Mouse (Mus musculus) CD4-positive, CD25-positive, alpha-beta regulatory T cell, adult 2 months (primary cell): ENCODE data around the gene Fitm2.

Source experiments
- DNase-seq: peaks from one replicate; pipeline ENCODE4 v3.0.0-alpha.2; 2012; ENCODE audit warnings: low read depth, low spot score

Gene Fitm2

DNA sequence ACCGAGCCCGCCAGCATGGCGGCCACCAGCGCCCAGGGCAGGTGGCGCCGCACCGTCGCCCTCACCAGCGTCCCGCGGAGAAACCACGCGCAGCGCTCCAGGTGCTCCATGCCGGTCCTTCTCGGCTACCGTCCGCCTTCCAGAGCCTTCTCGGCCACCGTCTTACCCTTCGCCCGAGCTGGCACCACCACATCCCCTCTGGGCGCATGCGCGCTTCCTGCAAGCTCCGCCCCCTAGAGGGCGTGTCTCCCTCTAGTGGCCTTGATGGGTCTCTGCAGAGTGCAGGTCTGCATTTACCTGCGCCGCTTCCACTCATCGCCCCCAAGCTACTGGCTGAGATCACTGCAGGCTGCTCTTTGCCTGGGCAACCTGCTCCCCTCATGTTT is at the start of gene Fitm2:
Gene Fitm2, minus strand, starts transcription at position 164 of the 386 bp plus-strand sequence.
- peak; percentile 99 for DNase-seq

DNA sequence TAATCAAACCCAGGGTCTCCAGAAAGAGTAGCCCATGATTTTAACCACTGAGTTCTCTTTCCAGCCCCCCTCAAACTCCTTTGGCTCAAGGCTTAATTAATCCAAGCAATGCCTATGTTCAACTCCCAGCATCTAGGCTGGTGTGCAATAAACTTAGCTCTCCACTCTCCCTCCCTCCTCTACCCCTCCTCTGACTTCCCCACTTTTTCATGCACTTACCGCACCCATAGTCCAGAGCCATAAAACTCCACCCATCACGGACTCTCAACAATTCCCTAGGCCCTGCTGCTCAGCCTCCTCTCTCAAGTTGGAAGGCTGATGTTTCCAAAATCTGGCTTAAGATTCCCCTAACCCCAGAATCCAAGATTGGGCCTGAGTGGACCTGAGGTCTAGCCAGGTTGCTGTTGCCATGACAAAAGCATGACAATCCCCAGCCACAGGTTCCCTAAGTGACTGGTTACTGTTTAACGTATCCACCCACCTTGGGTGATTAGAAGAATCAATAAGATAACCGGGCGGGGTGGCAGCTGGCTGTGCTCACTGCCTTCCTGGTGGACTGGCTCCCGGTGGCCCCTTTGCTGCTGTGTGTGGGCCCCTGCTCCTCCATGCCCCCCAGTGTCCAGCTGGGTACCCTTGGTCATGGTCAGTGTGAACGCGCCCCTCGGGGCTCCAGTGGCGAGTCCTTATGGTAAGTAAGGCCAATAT is 34.0 kb upstream of the Fitm2 start, which contains the start of gene Hnf4a:
Gene Hnf4a, plus strand, starts transcription at position 509 of the 705 bp plus-strand sequence.
- DNase-seq, result no peak

GRCm38 (mm10) chr2:163503191-163503590 is 30.8 kb upstream of the Fitm2 start:
- DNase-seq, result no peak

DNA sequence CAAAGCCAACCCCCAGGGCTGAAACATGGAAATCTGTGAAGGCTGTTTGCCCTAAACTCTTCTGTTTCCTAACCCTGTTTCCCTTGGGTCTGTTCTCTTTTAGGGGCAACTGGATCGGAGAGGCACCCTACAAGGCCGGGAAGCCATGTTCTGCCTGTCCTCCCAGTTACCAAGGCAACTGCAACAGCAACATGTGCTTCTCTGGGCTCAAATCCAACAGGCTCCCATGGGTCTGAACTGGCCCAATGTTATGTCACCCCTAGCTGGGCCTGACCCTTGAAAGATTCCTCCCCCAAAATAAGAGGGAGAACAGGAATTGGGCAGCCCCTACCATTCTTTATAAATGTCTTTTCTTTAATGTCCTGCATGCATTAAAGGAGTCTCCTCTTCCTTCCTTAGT is 29.8 kb upstream of the Fitm2 start:
- DNase-seq, result no peak

- DNase-seq, result no peak
Measured at GRCm38 (mm10) chr2:163494456-163494855, 22.0 kb upstream of the Fitm2 start.

GRCm38 (mm10) chr2:163493976-163494375 is 21.5 kb upstream of the Fitm2 start:
- no peak for DNase-seq

GRCm38 (mm10) chr2:163493031-163493430 is 20.6 kb upstream of the Fitm2 start:
- DNase-seq, result no peak

- no peak for DNase-seq
Measured at GRCm38 (mm10) chr2:163492018-163492417, 19.6 kb upstream of the Fitm2 start, which contains the start of gene R3hdml. Gene R3hdml (plus strand): TSS chr2:163492318.

- DNase-seq, result no peak
Measured at GRCm38 (mm10) chr2:163491351-163491750, 18.9 kb upstream of the Fitm2 start.

DNA sequence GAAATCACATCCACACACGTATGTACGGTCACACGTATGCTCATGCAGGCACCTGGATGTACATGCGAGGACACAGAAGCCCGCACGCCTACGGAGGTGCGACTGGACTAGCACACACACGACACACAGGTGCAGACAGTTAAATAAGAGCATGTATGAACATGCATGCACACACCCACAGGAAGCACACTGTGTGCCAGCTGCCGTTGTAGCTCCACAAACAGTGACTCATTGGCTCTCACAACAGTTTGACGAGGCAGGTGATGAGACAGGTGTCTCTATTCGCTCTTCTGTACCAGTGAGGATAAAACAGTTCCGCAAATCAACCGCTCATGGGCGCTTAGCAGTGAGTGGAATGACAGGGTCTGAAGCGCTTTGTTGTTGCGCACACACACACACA is 18.2 kb upstream of the Fitm2 start:
- DNase-seq, result no peak

DNA sequence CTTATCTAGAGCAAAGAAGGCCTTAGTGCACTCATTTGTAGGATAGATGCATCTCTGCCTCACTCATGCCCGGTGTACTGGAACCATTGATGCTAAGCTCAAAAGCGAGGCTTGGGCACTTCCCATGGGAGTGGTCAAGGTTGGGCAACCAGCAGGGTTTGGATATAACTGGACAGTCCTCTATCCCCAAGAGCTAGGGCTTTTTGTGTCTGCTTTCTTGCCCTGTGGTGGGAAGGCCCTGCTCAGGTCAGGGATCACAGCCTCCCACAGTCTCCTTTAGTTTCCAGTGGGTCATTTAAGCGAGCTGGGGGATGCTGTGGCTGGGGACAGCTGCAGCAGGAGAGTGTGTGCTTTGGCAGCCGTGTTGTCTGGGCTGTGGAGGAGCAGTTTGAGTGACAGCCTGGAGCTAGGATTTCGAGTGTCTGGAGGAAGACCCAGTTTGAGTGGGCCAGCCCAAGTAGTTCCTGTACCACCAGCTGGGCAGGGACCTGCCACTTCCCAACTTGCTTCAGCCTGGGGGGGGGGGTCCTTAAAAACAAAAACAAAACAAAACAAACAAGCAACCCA is 17.4 kb upstream of the Fitm2 start:
- DNase-seq, result no peak

- DNase-seq, result no peak
Measured at GRCm38 (mm10) chr2:163487360-163487759, 14.9 kb upstream of the Fitm2 start.

DNA sequence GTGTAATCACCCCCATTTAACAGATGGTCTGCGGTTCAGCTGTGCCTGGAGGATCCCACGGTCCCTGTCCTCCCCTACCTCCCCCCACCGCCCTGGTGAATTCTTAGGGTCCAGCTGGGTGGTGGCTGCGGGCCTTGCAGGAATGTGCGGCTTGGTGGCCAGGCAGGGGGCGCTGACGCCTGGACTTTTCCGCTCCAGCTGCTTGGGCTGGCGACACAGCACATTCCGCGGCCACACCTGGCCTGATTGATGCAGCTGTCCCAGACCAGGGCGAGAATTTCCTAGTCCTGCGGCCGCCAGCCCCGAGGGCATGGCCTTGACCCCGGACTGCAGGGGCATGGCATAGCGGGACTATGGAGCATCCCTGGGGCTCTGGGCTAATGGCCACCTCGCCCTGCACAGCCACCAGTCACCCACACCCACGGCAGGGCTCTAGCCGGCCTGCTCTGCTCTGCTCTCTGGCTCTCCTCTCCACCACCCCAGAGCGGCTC is 9.2 kb upstream of the Fitm2 start:
- DNase-seq, result no peak

- no peak for DNase-seq
Measured at GRCm38 (mm10) chr2:163480191-163480825, 7.9 kb upstream of the Fitm2 start.

- DNase-seq, result no peak
Measured at GRCm38 (mm10) chr2:163471710-163472465, 541 bp downstream of the Fitm2 start.

DNA sequence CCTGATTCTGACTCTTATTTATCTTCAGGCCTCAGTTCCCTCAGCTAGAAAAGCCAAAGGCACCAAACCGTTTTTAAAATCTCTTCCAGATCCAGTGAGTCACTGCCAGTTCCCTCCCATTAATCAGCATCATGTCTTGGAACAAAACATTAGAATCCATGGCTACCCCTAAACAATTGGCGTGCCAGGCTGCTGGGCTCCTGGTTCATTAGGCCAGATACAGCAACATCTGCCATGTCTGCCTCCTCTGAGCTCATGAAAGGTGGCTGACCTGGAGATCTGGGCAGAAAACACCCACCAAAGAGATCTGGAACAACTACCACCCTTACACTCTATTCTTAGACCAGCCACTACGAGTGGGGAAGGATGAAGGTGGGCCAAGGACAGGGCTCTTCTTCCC is 1.3 kb downstream of the Fitm2 start:
- no peak for DNase-seq

DNA sequence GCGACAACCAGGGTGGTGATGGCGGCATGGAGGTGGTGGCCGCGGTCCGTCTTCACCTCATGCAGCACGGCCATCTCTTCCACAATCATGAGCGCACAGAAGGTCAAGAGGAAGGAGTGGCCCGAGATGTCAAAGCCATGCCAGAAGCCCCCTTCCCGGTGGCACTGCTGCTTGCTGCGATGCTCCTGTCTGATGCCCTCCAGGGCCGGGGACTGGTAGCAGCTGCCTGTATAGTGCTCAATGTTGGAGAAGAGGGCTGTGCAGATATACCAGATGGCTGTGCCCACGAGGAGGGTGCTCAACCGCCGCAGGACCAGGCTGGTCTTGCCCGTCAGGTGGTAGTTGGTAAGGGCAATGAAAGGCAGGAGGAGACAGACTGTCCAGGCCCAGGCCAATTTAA is 2.7 kb downstream of the Fitm2 start:
- no peak for DNase-seq

- DNase-seq, result no peak
Measured at GRCm38 (mm10) chr2:163468866-163469265, 3.6 kb downstream of the Fitm2 start.

- DNase-seq, result no peak
Measured at GRCm38 (mm10) chr2:163467585-163467984, 4.8 kb downstream of the Fitm2 start.

DNA sequence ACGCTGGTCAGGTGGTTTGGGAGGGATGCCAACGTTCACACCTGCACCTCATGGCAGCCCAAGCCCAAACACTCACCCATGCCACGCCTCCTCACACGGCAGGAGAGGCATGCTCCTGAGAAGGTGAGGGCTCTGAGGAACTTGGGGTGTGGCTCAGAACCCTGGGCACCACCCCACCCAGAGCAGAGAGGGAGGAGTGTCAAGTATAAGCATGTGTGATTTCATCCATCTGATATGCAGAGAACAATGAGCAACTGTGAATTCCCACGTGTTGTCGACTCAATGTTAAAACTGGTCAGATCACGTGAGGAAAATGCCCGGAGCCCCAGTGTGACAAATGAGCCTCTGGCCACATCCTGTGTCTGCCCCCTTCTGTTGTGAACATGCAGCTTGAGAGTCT is 5.7 kb downstream of the Fitm2 start:
- DNase-seq, result no peak

DNA sequence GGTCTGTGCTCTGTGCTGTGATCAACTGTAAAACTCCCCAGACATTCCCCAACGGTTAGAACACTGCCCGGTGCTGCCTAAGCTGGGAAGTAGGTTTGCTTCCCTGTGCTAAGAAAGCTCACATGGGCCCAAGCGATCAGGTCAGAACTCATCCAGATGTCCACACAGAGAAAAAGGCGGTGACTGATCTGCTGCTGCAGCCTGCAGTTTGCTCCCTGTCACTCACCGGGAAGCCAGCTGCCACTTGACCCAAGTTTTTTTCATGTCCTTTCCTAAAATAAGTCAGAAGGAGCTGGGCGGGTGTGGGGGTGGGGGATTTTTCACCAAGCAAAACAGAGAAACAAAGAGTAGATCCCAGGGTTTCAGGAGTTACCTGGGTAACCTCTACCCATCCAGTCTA is 7.9 kb downstream of the Fitm2 start:
- DNase-seq, result no peak

DNA sequence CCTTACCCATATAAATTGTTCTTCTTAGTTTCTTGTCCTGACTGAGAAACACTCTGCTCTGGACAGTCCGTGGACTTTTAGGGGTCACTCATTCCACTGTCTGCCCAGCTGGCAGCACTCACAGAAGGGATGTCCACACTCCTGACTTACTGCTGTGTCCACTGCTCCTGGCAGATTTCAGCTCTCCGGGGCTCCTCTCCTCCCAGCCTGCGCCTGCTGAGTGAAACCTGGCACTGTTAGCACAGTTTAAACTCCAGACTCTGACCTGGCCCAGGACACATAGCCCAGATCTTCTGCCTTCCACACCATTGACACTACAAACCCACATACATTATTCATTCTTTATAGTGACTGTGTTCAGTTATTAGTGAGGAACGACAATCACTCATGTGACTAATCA is 8.4 kb downstream of the Fitm2 start:
- DNase-seq, result no peak
